Mouse (Mus musculus) midbrain, embryonic 12.5 days (tissue): ENCODE measurements around the gene Dnase1l1. TPM values are rescaled to one million over a fixed set of nuclear protein-coding genes. Genes with fewer than 3 reads are reported as not detected.

Experiments used
- ATAC-seq: fragments of 200-750 bp; cut with Nextera tagmentation; 2 replicates; pipeline ENCODE4 v1.8.0; 2017; ENCODE audit warnings: low read depth, moderate TSS enrichment, moderate library complexity; ENCODE audit not compliant: low FRiP score
- H3K27ac ChIP-seq: fragments of 300-500 bp; sonication (generic); replicated peaks from 2 replicates; pipeline ENCODE4 v1.5.1; 2016; ENCODE audit warnings: mild to moderate bottlenecking
- H3K27me3 ChIP-seq: fragments of 300-500 bp; sonication (generic); 2 replicates; pipeline ENCODE4 v1.6.1; 2016; ENCODE audit warnings: mild to moderate bottlenecking
- H3K36me3 ChIP-seq: fragments of 300-500 bp; sonication (generic); 2 replicates; pipeline ENCODE4 v1.6.1; 2016
- H3K4me1 ChIP-seq: fragments of 300-500 bp; sonication (generic); 2 replicates; pipeline ENCODE4 v1.6.1; 2016
- H3K4me2 ChIP-seq: fragments of 300-500 bp; sonication (generic); replicated peaks from 2 replicates; pipeline ENCODE4 v1.6.1; 2016; ENCODE audit warnings: mild to moderate bottlenecking, moderate library complexity
- H3K4me3 ChIP-seq: fragments of 300-500 bp; sonication (generic); 2 replicates; pipeline ENCODE4 v1.5.1; 2016; ENCODE audit warnings: mild to moderate bottlenecking
- H3K9ac ChIP-seq: fragments of 300-500 bp; sonication (generic); replicated peaks from 2 replicates; pipeline ENCODE4 v1.6.1; 2016; ENCODE audit warnings: mild to moderate bottlenecking, moderate library complexity
- H3K9me3 ChIP-seq: fragments of 300-500 bp; sonication (generic); 2 replicates; pipeline ENCODE4 v1.6.1; 2016; ENCODE audit warnings: mild to moderate bottlenecking
- WGBS: fragments of 180-500 bp; shearing (Covaris S2); methylation state at CpG from one replicate; pipeline ENCODE4 v1.1.7; 2016; 5-methylcytosine and 5-hydroxymethylcytosine counted together
- microRNA-seq: library from miRNA; unstranded; fragments of <30 nt; microRNA quantifications from one replicate; pipeline ENCODE4, GENCODE M21; 2017
- polyA plus RNA-seq: library from polyadenylated mRNA; unstranded; fragments of >200 nt; fragmentation: Nextera tagmentation; extraction: Ambion mirVana; gene quantifications from 2 replicates; pipeline ENCODE4 v1.2.1, GENCODE M21; 2016

The Dnase1l1 gene
- polyA plus RNA-seq, 1 experiment from 2014 or later = 4.6 TPM

- Histone ChIP-seq H3K4me3 (no peak overlapping the region), H3K4me1 (peaks cover 4% of the 10 kb centered on the region; the same call in 1 of the 2 replicates), H3K9ac (no peak overlapping the region), H3K4me2 (no peak overlapping the region), H3K9me3 (no peaks in the 10 kb centered on the region), H3K36me3 (peaks cover 74% of the 10 kb centered on the region), H3K27me3 (no peaks in the 10 kb centered on the region), H3K27ac (no peak overlapping the region)
- 94% methylated on average over 4 of the region's 4 CpGs for WGBS
- ATAC-seq = no peak
Observed at GRCm38 (mm10) chrX:74240332-74240731, 41.8 kb downstream of the Dnase1l1 start.

GRCm38 (mm10) chrX:74233196-74233595 lies 48.9 kb downstream of the Dnase1l1 start:
- no peaks in the 10 kb centered on the region for H3K27me3 ChIP-seq
- no peaks in the 10 kb centered on the region for H3K4me1 ChIP-seq
- H3K27ac ChIP-seq = no peak overlapping the region
- no peak overlapping the region for H3K4me2 ChIP-seq
- H3K36me3 ChIP-seq = peaks cover 95% of the 10 kb centered on the region
- 96% methylated on average over 5 of the region's 5 CpGs for WGBS
- no peaks in the 10 kb centered on the region for H3K9me3 ChIP-seq
- no peak overlapping the region for H3K4me3 ChIP-seq
- ATAC-seq = no peak
- no peak overlapping the region for H3K9ac ChIP-seq

GRCm38 (mm10) chrX:74230038-74230437 lies 52.1 kb downstream of the Dnase1l1 start:
- H3K27ac ChIP-seq = no peak overlapping the region
- ATAC-seq = no peak
- H3K9ac ChIP-seq = no peak overlapping the region
- H3K4me2 ChIP-seq = no peak overlapping the region
- H3K4me3 ChIP-seq = no peak overlapping the region
- H3K9me3 ChIP-seq = no peaks in the 10 kb centered on the region
- H3K36me3 ChIP-seq = peaks cover 100% of the 10 kb centered on the region
- no peaks in the 10 kb centered on the region for H3K27me3 ChIP-seq
- 72% methylated on average over 1 of the region's 1 CpGs for WGBS
- H3K4me1 ChIP-seq = no peaks in the 10 kb centered on the region

Small RNA genes within 50 kb of the gene (microRNA-seq; reads per million reads assigned to microRNA genes)
- gene Mir7091 = not detected
- 1.2 reads per million for gene Mir7092

Other genes starting within 250 kb of the Dnase1l1 start
- not detected in 2 replicates for gene Opn1mw, start 154.9 kb downstream of the Dnase1l1 start, polyA plus RNA-seq
- gene Mecp2, start 147.0 kb downstream of the Dnase1l1 start, polyA plus RNA-seq = 17.8 and 19.7 TPM in 2 replicates
- not detected in 2 replicates for gene Tex28, start 114.5 kb downstream of the Dnase1l1 start, polyA plus RNA-seq
- gene Tktl1, start 105.1 kb downstream of the Dnase1l1 start, polyA plus RNA-seq = 0.06 and 0.09 TPM in 2 replicates
- gene Flna, start 32.5 kb downstream of the Dnase1l1 start, polyA plus RNA-seq = 210 and 233 TPM in 2 replicates
- gene Emd, start 27.6 kb downstream of the Dnase1l1 start, polyA plus RNA-seq = 15.4 and 18.9 TPM in 2 replicates
- gene Rpl10, start 11.5 kb downstream of the Dnase1l1 start, polyA plus RNA-seq = 521 and 544 TPM in 2 replicates
- 88.4 and 92.9 TPM in 2 replicates for gene Taz, start 425 bp downstream of the Dnase1l1 start, polyA plus RNA-seq
- gene Atp6ap1, start 14.8 kb upstream of the Dnase1l1 start, polyA plus RNA-seq = 118 and 119 TPM in 2 replicates
- gene Gdi1, start 22.7 kb upstream of the Dnase1l1 start, polyA plus RNA-seq = 616 and 685 TPM in 2 replicates
- gene Fam50a, start 30.7 kb upstream of the Dnase1l1 start, polyA plus RNA-seq = 63.2 and 63.4 TPM in 2 replicates
- 51.3 and 55.4 TPM in 2 replicates for gene Plxna3, start 46.7 kb upstream of the Dnase1l1 start, polyA plus RNA-seq
- gene Lage3, start 71.3 kb upstream of the Dnase1l1 start, polyA plus RNA-seq = 99.7 and 104 TPM in 2 replicates
- 61.1 and 68.2 TPM in 2 replicates for gene Ubl4a, start 90.9 kb upstream of the Dnase1l1 start, polyA plus RNA-seq
- 8.8 and 9.0 TPM in 2 replicates for gene Slc10a3, start 91.0 kb upstream of the Dnase1l1 start, polyA plus RNA-seq
- gene Fam3a, start 110.9 kb upstream of the Dnase1l1 start, polyA plus RNA-seq = 30.5 and 33.2 TPM in 2 replicates
- 23.2 and 24.4 TPM in 2 replicates for gene Ikbkg, start 111.0 kb upstream of the Dnase1l1 start, polyA plus RNA-seq
- gene G6pdx, start 146.9 kb upstream of the Dnase1l1 start, polyA plus RNA-seq = 53.6 and 54.1 TPM in 2 replicates
- not detected in 2 replicates for gene Gm6880, start 199.1 kb upstream of the Dnase1l1 start, polyA plus RNA-seq